Mouse (Mus musculus) retina, postnatal 1 day (tissue): ENCODE measurements at regions not wholly inside any gene's neighbourhood (a gene's known extent, or its start where the extent isn't known, plus 50 kb on each side); places are given as distances from the start of the nearest gene placed in this dataset.

Experiments used
- DNase-seq: peaks from one replicate; pipeline ENCODE4 v3.0.0-alpha.2; 2012

DNA sequence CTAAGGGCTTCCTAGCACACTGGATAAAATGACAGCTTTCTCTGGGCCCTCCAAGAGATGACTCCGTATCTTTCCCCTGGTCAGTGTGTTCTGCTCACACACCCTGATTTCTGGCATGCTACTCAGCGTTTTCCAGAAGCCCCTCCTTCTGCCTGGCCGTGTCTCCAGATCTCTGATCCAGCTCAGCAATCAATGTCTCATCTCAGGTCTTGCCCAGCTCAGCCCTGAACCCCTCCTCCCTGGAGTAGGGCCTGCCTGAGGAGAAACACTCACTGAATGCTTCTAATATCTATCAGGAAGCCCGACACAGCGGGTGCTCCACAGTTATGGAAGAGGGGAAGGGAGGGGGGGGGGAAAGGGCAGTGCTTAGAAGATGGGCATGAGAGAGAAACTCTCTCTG lies 101.9 kb upstream of the 1700021F07Rik start:
- DNase-seq: peak; percentile 79

DNA sequence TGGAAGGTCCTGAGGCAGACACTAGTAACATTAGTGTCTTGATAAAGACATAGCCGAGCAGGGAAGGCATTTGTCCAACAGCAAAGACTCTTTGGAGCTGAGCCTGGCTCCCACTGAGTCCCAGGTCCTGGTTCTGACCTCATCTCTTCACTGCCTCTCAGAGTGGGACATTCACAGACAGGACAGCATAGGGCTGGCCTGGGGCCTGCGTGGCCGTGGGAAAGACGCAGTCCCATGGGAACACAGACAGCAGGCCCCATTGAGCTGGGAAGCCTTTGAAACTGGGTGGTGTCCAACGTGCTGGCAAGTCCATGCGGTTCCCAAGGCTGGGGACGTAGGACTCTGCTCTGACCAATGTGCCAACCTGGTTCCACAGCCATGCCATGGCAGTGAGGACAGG lies 97.5 kb upstream of the 1700021F07Rik start:
- DNase-seq: no peak

- no peak for DNase-seq
These were observed 96.6 kb upstream of the 1700021F07Rik start for GRCm38 (mm10) chr2:173425754-173426153.

- DNase-seq: peak; percentile 97
These were observed 96.0 kb upstream of the 1700021F07Rik start for GRCm38 (mm10) chr2:173426191-173427065.

- peak; percentile 70 for DNase-seq
These were observed 94.4 kb upstream of the 1700021F07Rik start for GRCm38 (mm10) chr2:173427888-173428450.

- DNase-seq: no peak
These were observed 90.5 kb upstream of the 1700021F07Rik start for GRCm38 (mm10) chr2:173431841-173432240.

- DNase-seq: peak; percentile 55
These were observed 90.1 kb upstream of the 1700021F07Rik start for GRCm38 (mm10) chr2:173432258-173432657.

DNA sequence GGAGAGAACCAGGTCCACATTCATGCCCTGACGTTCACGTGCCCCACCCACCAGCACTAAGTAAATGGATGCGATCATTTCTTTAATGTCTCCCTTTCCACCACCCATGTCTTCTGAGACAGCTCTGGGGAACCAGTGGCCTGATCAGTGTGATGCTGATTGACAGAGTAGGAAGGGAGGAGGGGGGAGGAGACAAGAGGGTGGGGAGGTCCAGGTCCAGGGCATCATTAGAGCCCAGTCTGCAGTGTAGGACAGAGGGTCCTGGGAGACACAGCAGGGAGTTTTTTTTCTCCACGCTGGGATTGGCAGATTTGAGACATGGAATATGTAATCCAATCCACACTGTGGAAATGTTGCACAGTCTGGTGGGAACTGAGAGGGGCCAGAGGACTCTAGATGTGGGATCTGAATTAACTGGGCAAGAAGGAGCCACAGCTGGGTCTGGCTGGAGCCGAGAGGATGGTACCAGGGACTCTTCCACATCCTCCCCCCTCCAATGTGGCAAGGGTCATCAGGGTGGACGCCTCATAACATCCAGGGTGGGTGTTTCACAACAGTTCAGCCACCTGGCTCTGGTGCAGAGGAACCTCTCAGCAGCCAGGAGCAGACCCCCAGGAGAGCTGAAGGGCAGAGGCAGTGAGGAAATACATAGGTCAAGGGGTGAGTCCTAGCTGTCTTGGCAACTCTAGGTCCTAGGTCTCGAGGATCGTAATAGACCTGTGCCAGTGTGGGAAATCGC lies 89.3 kb upstream of the 1700021F07Rik start:
- DNase-seq: no peak

DNA sequence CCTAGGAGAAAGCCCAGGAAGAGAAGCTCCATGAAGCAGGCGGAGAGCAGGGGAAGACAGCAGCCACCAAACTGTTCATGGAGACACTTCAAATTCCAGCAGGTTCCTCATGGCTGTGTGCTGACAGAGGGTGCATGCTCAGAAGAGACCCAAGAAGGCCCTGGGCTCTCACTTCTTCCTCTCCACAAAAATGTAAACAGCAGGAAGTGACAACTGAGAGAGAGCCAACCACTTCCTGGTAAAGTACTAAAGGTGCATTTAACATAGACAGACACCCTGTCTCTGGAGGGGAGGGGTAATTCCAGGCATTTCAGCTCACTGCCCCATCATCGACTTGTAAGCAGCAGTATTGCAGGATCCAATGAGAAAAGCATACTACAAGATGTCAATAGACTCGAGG lies 85.8 kb upstream of the 1700021F07Rik start:
- no peak for DNase-seq

DNA sequence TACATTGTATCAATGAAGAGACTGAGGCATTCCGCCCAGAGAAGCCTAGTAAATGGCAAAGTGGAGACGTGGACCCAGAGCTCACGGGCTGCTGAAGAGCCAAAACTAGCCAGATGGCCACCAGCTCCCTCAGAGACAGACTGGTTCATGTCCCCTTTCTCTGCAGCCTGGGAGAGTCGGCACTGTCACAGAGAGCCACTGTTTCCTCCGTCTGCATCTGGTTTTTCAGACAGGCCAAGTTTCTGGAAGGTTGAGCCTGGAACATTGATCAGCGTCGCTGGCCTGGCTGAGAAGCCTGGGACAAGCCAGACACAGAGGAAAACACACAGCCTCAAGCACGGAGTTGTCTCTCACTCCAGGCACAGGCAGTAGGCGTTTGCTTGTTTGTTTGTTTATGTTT lies 83.4 kb upstream of the 1700021F07Rik start:
- DNase-seq: no peak

- no peak for DNase-seq
These were observed 80.3 kb upstream of the 1700021F07Rik start for GRCm38 (mm10) chr2:173442056-173442455.

DNA sequence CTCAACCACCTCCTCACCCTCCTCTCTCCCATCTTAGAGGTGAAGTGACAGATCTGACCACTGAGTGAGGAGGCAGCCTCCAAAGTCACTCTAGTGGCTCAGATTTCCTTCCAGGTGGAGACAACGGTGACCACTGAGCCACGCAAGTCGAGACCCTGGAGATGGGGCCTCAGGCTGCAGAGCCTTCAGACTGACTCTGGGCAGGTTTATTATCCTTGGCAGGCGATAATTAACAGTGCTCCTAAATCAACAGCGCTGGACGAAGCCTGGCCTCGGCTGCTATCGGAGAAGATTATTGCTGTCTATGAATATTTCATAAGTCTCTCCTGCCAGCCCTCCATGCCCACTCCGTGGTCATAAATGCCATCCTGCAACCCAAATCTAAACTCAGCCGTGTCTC lies 79.1 kb upstream of the 1700021F07Rik start:
- no peak for DNase-seq

- DNase-seq: no peak
These were observed 78.0 kb upstream of the 1700021F07Rik start for GRCm38 (mm10) chr2:173444386-173444785.

DNA sequence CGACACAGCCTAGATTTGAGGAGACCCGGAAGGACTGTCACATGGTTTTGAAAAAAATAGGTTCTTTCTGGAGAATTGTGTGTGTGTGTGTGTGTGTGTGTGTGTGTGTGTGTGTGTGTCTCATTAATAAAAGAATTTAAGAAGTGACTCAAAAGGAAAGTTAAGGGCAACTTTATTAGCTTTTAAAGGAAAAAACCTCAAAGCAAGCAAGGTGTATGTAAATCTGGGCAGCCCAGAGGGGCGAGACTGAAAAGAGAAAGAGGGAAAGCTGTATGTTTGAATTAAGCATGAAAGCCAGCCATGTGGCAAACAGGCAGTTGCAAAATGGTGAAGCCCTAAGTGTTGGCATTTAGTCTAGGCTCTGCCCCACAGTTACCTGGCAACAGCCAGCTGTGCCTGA lies 77.3 kb upstream of the 1700021F07Rik start:
- no peak for DNase-seq

- no peak for DNase-seq
These were observed 73.7 kb upstream of the 1700021F07Rik start for GRCm38 (mm10) chr2:173448546-173449187.

DNA sequence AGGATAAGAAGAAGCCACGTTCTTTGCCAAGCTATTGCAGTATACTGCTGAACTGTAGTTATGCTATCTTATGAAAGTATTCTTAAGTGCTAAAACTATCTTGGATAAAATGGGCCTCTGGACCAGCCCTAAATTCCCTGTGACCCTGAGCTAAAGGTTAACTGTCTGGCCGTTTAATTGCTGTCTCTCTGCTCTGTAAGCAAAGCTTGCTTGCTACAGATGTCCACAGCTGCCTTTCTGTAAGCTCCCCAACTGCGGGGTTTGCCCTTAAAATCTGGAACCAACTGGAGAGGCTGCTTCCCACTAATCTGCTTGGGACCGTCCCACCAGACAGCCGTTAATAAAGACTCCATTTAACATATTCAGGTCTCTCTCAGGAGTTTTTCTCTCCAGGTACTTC lies 73.2 kb upstream of the 1700021F07Rik start:
- DNase-seq: no peak

DNA sequence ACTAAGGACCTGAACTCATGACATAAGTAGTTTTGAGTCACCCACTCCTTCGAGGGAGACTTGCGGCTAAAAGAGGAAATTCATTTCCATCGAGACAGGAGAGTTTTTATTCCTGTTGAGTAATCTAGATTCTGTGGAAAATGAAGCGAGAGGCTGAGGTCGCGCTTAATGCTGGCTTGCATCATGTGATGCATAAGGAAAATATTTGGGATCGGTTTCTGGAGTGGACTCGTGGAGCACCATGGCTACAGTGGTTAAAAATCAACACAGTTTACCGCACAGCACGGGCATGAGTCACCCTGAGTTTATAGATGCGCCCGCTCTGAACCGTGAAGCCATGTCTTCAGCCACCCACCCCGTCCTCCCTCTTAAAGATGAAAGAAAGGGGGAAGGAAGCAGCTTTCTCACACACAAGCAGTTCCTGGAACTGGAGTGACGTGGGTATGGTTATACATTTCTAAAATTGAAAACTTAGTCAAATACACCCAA lies 70.3 kb upstream of the 1700021F07Rik start:
- no peak for DNase-seq

DNA sequence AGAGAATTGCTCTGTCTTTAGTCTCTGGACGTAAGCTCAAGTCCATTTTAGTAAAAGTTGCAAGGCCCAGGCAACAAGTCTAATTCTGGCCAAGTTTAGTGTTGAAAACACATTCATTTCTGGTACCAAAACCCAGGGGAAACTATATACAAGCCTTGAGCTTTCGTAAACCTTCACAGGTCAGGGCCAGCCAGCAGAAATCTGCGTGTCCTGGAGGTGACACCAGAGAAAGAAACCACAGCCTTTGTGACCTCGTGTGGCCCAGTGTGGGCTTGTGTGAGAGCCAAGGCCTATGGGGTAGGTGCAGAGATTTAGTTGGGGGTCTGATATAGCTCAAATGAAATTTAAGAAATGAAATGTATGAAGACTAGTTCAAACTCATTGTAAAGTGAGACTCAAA lies 69.6 kb upstream of the 1700021F07Rik start:
- no peak for DNase-seq

DNA sequence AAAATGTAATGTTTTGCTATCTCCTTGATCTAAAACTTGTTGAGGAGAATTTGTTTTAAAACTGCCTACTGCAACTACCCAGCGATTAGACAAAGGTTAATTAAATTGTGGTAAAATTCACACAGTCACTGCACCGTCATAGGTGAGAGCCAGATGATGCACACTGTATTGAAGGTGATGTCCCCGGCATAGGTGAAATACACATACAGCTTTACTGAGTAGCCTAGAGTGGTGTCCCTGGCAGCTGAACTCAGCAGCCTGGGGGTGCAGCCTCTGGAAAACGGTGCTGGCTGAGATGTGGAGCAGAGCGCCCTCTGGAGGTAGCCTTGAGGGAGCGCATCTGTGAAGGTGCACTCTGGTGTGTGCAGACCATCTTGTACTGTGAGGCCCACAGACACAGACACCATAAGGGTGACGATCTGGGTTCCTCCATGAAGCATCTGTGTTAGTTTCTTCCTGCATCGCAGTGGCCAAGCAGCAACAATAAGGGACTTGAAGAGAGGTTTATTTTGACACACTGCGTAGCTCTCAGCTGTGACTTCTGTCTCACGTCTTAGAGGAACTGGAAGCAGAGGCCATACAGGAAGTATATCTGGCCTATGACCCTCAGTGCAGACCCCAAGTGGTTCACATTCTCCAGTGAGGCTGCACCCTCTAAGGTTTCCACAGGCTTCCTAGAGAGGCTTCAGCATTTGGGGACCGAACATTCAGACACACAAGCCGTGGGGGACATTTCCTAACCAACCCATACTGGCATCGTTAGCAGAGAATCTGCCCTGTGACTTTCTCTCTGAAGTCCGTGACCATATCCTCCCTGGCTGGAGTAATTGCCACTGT lies 68.6 kb upstream of the 1700021F07Rik start:
- peak; percentile 71 for DNase-seq

DNA sequence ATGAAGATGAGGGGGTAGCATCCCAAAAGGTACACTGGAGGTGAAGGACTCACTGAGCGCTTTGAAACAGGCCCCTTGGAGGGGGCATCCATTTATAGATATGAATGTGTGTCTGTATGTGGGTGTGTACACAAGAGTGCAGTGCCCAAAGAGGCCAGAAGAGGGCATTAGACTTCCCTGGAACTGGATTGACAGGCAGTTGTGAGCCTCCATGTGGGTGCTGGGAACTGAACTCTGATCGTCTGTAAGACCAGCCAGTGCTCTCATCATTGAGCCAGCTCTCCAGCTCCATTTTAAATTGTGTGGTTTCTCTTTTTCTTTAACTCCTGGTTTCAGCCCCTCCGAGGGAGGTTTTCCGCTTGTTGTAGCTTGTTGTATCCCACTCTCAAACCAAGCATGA lies 67.6 kb upstream of the 1700021F07Rik start:
- DNase-seq: no peak

DNA sequence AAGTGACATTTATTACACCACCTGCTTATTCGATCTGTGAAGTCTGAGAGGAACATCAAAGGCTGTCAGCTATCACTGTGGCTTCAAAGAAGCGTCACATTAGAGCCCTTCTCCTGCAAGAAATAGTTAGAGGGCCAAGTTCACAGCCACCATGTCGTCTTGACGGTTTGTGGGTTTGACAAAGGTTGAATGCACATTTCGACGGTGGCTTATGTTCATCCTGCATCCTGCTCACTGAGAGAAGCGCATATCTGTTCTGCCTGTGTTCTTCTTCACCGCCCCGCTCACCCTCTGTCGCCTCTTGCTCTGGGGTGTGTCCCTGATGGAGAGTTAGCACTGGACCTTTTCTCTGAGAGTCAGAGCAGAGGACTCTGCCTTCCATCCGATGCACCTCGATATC lies 67.2 kb upstream of the 1700021F07Rik start:
- DNase-seq: no peak

- DNase-seq: no peak
These were observed 66.3 kb upstream of the 1700021F07Rik start for GRCm38 (mm10) chr2:173456083-173456482.
